Mouse (Mus musculus): ENCODE results near the gene Sardh. TPM values are rescaled to one million over a fixed set of nuclear protein-coding genes. Genes with fewer than 3 reads are reported as not detected.
A peak's percentile ranks its signal among the peaks of the same experiment; 100 is the strongest.

Sardh gene
- total RNA-seq, 2 experiments from 2014 or later, result not detected

DNA sequence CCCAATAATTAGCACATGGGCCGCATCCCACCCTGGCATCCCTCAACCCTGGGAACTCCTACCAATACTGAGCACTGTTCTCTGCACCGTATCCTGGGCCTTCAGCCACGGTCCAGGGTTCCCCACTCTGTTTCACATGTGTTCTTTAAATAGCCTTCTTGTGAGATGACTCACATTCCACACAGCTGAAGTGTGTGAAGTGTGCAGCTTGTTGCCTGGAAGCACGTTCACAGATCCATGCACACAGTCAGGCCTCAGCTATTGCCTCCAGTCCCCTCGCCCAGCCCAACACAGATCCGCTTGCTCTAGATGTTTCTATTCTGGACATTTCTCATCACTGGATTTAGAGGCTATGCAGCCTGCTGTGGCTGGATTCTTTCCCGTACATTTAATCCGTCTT is 69.0 kb downstream of the Sardh start:
- no peak for ATAC-seq (replicated peaks; ENCODE audit: poor library complexity, severe bottlenecking)

DNA sequence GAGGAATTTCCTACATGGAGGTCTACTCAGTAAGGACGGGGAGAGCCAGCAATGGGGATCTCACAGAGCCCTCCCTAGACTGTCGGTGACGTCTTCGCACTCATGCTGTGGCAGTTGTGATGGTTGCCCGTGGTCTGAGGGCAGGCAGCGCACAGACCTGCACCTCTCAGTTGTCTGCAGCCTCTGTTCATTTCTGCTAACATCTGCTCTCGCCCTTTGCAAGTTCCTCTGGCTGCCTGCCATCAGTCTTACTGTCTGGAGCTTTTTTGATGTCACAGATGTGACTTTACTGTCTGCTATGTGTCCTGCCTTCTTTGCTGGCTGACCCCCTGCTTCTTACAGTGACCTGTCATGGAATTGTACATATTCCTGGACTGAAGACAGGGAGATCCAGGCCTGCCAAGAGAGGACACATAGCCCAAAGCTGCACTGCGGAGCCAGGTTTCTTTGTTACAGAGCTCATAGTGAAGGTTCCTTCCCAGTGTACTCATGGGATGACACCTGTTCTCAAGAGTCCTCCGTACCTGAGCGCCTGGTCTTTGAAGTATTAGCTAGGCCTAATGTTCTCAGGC is 72.4 kb downstream of the Sardh start:
- ATAC-seq (replicated peaks; ENCODE audit: poor library complexity, severe bottlenecking), result no peak

DNA sequence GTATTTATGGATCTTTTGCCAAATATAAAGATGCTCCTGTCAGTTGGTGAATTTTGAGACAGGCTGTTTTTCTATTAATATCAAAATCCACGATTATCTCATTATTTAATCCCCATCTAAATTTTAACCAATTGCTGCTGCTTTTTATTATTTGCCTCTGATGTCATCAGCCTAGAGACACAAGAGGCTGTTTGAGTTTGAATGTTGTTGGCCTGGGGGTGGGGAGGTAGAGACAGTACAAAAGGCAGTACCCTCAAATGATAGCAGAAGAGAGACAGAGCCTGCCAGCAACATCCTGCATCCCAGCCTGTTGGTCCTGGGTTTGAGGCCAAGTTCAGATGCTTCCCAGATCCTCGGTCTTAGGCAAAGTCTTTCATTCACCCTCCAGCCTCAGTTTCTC is 73.9 kb downstream of the Sardh start:
- ATAC-seq (replicated peaks; ENCODE audit: poor library complexity, severe bottlenecking), result no peak

DNA sequence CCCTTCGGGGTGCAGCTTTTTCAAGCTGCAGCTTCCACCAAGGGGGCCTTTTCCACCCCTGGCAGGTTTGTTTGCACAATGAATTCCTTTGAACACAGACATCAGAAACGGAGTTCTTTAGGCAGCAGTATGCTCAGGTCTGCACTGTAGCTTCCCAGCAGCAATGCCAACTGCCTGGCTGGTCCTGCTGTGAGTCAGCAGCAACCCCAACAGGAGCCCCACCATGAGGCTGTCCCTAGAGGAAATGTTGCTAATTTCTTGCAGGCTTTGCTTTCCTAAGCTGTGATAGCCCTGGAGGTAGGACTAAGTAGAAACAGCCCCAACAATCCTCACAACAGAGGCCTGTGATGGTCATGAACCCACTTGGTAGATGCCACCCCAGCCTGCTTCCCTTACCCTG is 81.1 kb downstream of the Sardh start:
- ATAC-seq (replicated peaks; ENCODE audit: poor library complexity, severe bottlenecking), result no peak

DNA sequence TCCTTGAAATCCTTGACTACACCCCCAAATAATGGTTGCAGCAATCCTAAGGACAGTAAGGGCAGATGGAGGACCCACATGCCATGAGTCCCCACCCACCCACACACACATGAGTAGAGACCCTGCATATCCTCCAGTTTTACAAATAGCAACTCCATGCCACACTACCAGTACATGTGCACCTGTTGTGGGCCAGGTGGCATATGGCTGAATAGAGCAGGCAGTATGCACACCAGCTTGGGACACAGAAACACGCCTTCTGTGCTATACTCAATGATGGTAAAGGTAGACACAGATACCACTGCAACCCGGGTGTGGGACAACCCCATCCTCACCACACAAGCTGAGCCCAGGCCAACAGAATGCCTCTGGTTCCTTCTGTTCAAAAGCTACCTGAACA is 82.1 kb downstream of the Sardh start:
- no peak for ATAC-seq (replicated peaks; ENCODE audit: poor library complexity, severe bottlenecking)

DNA sequence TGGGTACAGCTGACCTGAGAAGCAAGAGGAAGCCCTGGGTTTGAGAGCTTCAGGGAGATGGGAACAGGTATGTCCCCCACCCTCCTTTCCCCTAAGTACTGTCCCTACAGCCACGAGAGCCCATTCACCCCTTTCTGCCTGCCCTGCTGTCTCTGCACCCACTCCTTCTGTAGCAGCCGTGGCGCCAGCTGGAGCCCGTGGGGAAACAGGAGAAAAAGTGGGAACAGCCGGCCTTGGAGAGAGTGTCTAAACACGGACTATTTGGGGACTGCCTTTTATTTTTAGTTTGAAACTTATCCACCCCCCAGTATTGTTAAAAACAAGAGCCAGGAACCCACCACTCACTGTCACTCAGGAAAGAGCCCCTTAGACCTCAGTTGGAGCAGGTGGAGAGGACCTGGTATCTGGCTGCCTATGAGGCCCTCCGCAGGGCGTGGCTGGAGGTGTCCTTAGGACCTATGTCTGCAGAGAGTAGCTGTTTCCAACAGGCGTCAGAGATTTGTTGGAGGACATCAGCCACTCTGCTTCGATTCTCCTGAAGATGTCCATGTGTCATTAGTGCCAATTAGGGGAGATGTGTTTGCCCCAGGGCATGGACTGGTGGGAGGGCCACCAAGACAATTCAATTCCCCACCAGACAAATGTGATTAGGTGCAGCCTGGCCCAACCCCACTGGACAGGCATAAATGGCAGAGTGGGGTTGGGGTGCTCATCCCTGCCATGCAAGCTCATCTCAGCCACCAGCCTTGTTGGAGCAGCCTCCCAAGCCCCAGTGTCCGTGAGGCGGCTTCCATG is 83.1 kb downstream of the Sardh start, which contains the start of gene Dbh:
Gene Dbh, plus strand, starts transcription at position 438 of the 795 bp plus-strand sequence.
- no peak for ATAC-seq (replicated peaks; ENCODE audit: poor library complexity, severe bottlenecking)

DNA sequence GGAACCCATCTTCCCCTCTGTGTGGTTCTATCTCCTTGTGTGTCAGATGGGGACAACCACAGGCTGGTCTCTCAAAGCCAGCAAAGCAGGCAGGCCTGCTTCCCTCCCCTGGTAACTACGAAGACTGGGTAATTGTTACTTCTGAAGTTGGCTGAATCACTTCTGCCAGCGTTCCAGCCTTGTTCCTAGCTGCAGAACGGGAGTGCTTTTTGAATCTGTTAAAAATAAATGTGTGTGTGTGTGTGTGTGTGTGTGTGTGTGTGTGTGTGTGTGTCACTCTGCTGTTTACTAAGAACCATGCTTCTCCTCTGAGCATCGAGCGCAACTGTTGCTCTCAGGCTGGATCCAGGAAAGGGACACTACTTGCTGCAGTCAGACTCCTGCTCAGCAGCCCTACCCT is 84.3 kb downstream of the Sardh start:
- no peak for ATAC-seq (replicated peaks; ENCODE audit: poor library complexity, severe bottlenecking)

DNA sequence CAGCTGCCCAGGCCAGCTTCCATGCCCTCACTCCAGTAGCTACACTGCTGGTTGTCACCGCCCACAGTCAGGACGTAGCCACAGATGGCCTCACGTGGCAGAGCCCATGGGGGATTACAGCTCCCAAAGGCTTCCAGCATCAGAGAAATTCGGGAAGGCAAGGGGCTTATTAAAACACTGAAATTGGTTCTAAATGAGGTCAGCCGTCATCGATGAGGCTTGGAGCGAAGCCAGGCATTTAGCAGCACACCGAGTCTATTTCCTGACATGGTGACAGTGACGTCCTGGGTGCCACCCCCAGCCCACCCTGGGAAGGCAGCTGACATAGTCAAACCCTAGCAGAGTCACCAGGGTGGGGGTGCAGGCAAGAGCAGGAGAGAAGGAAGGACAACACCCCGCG is 85.5 kb downstream of the Sardh start:
- ATAC-seq (replicated peaks; ENCODE audit: poor library complexity, severe bottlenecking), result no peak

DNA sequence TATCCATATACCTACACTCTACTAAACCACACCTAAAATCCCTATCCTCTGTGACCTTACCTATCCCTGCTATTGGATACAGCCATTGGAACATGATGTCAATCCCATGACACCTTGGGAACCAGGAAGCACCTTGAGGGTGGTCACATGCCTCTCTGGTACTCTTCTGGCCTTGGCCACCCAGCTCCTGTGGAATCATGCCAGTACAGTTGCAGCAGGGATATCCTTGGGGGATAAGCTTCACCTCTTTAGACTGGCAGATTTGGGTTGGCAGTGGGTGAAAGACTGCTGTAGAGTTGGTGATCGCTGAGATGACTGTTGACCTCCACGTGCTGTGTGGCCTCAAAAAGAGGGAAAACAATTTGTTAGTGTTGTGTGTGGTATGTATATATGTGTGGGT is 86.6 kb downstream of the Sardh start:
- no peak for ATAC-seq (replicated peaks; ENCODE audit: poor library complexity, severe bottlenecking)

DNA sequence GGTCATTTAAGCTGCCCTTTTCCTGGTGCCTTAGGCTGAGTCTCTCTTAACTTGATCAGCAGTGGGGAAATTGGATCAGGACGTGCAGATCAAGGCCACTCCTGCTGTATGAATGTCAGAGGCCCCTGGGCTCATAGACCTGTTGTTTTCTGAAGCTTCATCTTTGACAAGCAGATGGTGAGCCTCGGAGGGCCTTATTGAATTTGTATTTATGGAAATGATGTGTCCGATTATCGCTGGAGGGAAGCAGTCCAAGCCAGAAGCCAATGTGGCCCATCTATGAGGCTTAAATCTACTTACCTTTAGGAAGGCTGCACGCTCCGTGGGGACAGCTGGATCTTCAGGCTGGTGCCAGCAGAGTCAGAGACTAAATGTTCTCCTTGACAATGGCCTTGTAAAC is 91.5 kb downstream of the Sardh start:
- no peak for ATAC-seq (replicated peaks; ENCODE audit: poor library complexity, severe bottlenecking)

DNA sequence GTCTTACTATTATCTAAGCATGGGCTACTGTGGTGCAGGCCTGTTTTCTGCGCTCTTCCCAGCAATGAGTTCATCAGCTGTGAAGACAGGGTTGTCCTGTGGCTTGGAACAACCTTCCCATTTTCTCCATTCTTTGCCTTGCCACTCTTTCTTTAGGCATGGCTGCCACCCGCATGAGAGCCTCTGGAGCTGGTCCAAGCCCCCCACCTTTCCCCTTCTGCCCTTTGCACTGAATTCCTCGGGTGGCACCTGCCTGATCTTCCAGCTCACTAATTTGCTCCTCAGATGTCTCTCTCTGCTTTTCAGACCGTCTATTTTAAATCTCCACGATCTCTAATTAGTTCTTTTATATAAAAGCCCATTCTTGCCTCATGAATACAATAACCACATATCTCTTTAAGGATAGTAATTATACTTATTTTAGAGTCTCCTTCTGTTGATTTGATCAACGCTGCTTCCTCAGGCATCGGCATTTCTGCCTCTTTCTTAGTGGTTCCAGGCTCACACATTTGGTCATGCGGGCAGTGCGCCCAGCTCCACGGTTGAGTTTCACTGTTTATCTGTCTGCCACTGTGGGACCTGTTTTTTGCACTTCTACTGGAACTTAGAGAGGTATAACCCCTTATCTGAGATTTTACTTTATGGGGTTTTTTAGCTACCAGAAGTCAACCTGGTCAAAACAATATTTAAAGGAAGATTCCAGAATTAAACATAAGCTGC is 93.5 kb downstream of the Sardh start:
- no peak for ATAC-seq (replicated peaks; ENCODE audit: poor library complexity, severe bottlenecking)

DNA sequence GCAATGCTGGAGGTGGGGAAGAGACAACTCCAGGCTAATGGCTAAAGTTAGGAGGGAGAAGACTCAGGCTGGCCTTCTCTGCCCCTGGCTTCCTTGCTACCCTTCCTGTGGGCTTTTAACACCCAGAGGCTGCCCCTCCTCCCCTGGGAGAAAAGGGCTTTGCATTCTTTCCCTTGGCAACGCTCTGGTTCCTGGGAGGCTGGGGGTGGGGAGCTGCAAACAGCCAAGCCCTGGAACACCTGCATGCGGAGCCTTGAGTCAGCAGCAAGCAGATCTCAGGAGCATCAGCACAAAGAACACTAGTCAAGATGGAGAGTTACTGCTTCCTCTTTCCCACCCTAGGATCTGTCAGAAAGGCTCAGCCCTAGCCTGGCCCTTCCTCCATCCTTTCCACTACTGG is 98.7 kb downstream of the Sardh start:
- no peak for ATAC-seq (replicated peaks; ENCODE audit: poor library complexity, severe bottlenecking)

DNA sequence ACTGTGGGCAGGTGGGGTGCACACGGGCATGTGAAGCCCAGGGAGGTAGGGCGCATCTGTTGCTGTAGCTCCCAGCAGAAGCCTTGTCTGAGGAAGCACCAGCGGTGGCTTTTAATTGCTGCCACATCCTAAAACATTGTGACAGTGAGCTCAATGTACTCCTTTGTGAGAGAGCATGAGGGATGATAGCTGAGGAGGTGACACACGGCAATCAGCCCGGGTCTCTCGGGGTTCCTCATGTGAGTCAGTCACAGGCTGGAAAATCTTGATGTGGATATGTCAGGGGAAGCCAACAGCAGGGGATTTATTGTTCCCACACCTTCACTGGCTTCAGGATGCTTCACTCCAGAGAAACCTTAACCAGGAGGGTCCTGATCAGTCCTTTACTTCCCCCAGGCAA is 101.3 kb downstream of the Sardh start:
- ATAC-seq (replicated peaks; ENCODE audit: poor library complexity, severe bottlenecking), result no peak

DNA sequence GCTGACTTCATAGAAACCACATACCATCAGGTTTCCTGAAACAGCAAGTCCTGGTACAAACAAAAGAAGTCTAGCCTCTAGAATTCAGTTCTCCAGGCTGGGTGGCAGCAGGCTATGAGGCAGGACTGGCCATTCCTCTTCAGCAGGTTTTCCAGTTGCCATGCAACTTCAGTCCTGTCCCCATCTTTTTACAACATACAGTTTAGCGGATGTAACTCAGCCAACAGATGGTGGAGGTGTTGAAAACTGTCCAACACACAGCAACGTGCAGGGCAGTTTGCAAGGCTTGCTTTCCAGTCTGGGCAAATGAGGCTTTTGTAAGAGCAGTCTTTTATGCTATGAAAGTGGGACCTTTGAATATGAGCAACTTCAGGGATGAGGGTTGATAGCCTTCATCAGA is 103.2 kb downstream of the Sardh start:
- ATAC-seq (replicated peaks; ENCODE audit: poor library complexity, severe bottlenecking), result no peak

DNA sequence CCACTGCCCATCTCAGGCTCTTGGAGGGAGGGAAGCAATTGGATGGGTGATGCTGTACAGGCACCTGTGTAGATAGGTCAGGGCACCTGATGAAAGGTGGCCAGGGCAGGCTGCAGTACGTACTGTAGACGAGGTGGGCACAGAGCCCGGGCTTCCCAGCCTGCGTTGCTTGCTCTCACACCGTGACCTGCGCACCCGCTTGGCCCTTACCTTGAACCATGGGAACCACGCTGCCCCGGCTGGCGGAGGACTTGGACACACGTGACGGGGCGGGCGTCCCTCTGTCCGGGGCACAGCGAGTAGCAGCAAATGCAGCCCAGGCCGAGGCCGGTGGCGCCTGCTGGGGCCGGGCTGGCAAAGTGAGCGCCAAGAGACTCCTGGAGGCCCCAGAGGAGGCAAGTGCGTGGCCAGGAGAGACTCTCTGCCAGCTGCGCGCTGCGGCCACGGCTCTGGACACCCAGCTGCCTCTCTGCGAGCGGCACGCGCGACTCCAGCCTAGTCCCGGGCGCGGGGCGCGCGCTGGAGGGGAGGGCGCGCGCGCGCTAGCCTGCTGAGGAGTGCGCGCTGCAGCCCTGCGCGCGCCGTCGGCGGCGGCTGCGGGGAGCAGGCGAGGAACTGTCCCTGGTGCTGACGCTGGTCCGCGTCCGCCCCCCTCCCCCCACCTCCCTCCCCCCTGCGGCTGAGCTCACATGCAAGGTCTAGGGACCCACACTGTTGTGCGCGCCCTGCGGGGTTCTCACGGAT is 106.0 kb downstream of the Sardh start, which contains the start of gene Fam163b:
Gene Fam163b, minus strand, starts transcription at position 542 of the 744 bp plus-strand sequence.
- peak; percentile 65 for ATAC-seq (replicated peaks; ENCODE audit: poor library complexity, severe bottlenecking)

Other genes with a start within 250 kb of the Sardh start
- 15.5 and 18.8 TPM in 2 replicates for gene Cacfd1, start 238.4 kb downstream of the Sardh start, total RNA-seq (2014; fragmentation: Nextera tagmentation)
- gene Cacfd1, start 238.4 kb downstream of the Sardh start, total RNA-seq (2017), result 1.6 and 3.5 TPM in 2 replicates
- gene Slc2a6, start 220.3 kb downstream of the Sardh start, total RNA-seq (2014; fragmentation: Nextera tagmentation), result 4.6 and 7.5 TPM in 2 replicates
- 2.6 and 4.0 TPM in 2 replicates for gene Slc2a6, start 220.3 kb downstream of the Sardh start, total RNA-seq (2017)
- not detected in 2 replicates for gene Mymk, start 176.2 kb downstream of the Sardh start, total RNA-seq (2014; fragmentation: Nextera tagmentation)
- gene Mymk, start 176.2 kb downstream of the Sardh start, total RNA-seq (2017), result not detected in 2 replicates
- gene Adamtsl2, start 169.0 kb downstream of the Sardh start, total RNA-seq (2014; fragmentation: Nextera tagmentation), result not detected in 2 replicates
- not detected in 2 replicates for gene Adamtsl2, start 169.0 kb downstream of the Sardh start, total RNA-seq (2017)
- gene Fam163b, start 105.8 kb downstream of the Sardh start, total RNA-seq (2014; fragmentation: Nextera tagmentation), result not detected in 2 replicates
- gene Fam163b, start 105.8 kb downstream of the Sardh start, total RNA-seq (2017), result not detected in 2 replicates
- not detected in 2 replicates for gene Dbh, start 83.1 kb downstream of the Sardh start, total RNA-seq (2014; fragmentation: Nextera tagmentation)
- not detected in 2 replicates for gene Dbh, start 83.1 kb downstream of the Sardh start, total RNA-seq (2017)
- 6.3 and 14.9 TPM in 2 replicates for gene Vav2, start 178.7 kb upstream of the Sardh start, total RNA-seq (2014; fragmentation: Nextera tagmentation)
- 6.9 and 7.2 TPM in 2 replicates for gene Vav2, start 178.7 kb upstream of the Sardh start, total RNA-seq (2017)
- 0.77 and 2.9 TPM in 2 replicates for gene Brd3os, start 194.0 kb upstream of the Sardh start, total RNA-seq (2014; fragmentation: Nextera tagmentation)
- not detected in 2 replicates for gene Brd3os, start 194.0 kb upstream of the Sardh start, total RNA-seq (2017)

Data from granulocyte monocyte progenitor cell, adult 5-6 weeks (primary cell).